11 mouse cellular contexts compared by ENCODE assay signal in the genomic region with DNA sequence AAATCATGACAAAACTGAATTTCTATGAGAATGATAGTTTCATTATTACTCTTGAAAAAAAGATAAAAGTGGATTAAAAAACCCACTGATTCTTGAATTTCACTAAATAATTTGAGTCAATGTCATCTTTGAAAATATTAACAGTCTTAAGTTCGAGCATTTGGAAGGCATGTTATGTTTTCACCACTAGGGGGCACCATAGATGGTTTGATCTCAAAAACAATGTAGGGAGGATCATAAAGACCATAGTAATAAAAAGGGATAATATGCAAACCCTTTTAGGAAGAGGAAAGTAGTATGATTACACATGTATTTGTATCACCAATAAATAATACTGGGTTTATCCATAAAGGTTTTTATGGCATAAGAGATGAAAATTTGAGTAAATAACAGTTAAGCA.
A peak's percentile ranks its signal among the peaks of the same experiment; 100 is the strongest.
DNase-seq lines count a peak whose midpoint lies in the region; ATAC-seq and TF ChIP-seq lines count a peak whose summit lies in the region.
"Had no signal": no experiment of that assay in that cellular context is flagged by ENCODE, and none has a peak within 500 bp of the region (broad histone marks: within the 10 kb centered on the region; RNA-seq: fewer than 3 reads in every experiment).

No protein-coding gene starts in this region.

- WGBS in hindbrain, embryonic 11.5 days: 29% methylated on average over 1 of the region's 1 CpGs
- 13% methylated on average over 1 of the region's 1 CpGs for WGBS in hindbrain, embryonic 13.5 days

- ATAC-seq in hindbrain, embryonic 11.5 days (ENCODE audit: low FRiP score): no peak
- no peak for ATAC-seq in hindbrain, embryonic 13.5 days (ENCODE audit: low FRiP score)
- ATAC-seq in megakaryocyte-erythroid progenitor cell, adult 5-6 weeks (replicated peaks; ENCODE audit: low FRiP score, low TSS enrichment, poor library complexity, severe bottlenecking): no peak

- H3K9ac ChIP-seq in hindbrain, embryonic 11.5 days (ENCODE audit: low read depth, low read length): no peak overlapping the region
- no peak overlapping the region for H3K9ac ChIP-seq in hindbrain, embryonic 13.5 days
- no peak overlapping the region for H3K9ac ChIP-seq in ES-E14 (ENCODE audit: insufficient read depth, low read depth, low read length, poor library complexity, severe bottlenecking)
- H3K9ac ChIP-seq: hindbrain, embryonic 12.5 days; limb, embryonic 13.5 days had no signal

- no peak overlapping the region for H3K4me3 ChIP-seq in hindbrain, embryonic 11.5 days (ENCODE audit: low read depth, low read length)
- no peak overlapping the region for H3K4me3 ChIP-seq in hindbrain, embryonic 13.5 days
- no peak overlapping the region for H3K4me3 ChIP-seq in ES-E14 (ENCODE audit: insufficient read depth in 1 of 2, low read depth in 1 of 2, low read length in 2 of 2, poor library complexity in 1 of 2, severe bottlenecking in 1 of 2)
- H3K4me3 ChIP-seq: hindbrain, embryonic 12.5 days; limb, embryonic 13.5 days had no signal

- H3K27me3 ChIP-seq in hindbrain, embryonic 11.5 days (ENCODE audit: control insufficient read depth, insufficient read depth, low read length): no peaks in the 10 kb centered on the region
- H3K27me3 ChIP-seq in hindbrain, embryonic 13.5 days: no peaks in the 10 kb centered on the region
- H3K27me3 ChIP-seq: hindbrain, embryonic 12.5 days; limb, embryonic 13.5 days had no signal

- H3K27ac ChIP-seq in hindbrain, embryonic 11.5 days (ENCODE audit: low read depth, low read length): no peak overlapping the region
- no peak overlapping the region for H3K27ac ChIP-seq in hindbrain, embryonic 13.5 days
- no peak overlapping the region for H3K27ac ChIP-seq in ES-E14 (ENCODE audit: insufficient read depth, low read depth, low read length, poor library complexity, severe bottlenecking)
- H3K27ac ChIP-seq: hindbrain, embryonic 12.5 days; limb, embryonic 13.5 days had no signal

- no peak overlapping the region for H3K4me2 ChIP-seq in hindbrain, embryonic 11.5 days (replicated peaks; ENCODE audit: low read depth, low read length)
- H3K4me2 ChIP-seq in hindbrain, embryonic 13.5 days: no peak overlapping the region
- H3K4me2 ChIP-seq: hindbrain, embryonic 12.5 days; limb, embryonic 13.5 days had no signal

- peak; percentile 50 for DNase-seq in hindbrain, embryonic 11.5 days (ENCODE audit: low spot score)
- peak; percentile 77 for DNase-seq in 416B (ENCODE audit: low read depth)
- peak; percentile 11 for DNase-seq in ES-E14 (ENCODE audit: low read depth, low spot score)
- DNase-seq in embryo, embryonic 10.5 days (ENCODE audit: low spot score): peak; percentile 62
- no peak for DNase-seq in adrenal gland, postnatal 14 days
- DNase-seq: cerebellum, adult 11 months; thymus, postnatal 25 days had no signal

- no peaks in the 10 kb centered on the region for H3K9me3 ChIP-seq in hindbrain, embryonic 11.5 days (ENCODE audit: control insufficient read depth, low read length)
- no peaks in the 10 kb centered on the region for H3K9me3 ChIP-seq in hindbrain, embryonic 13.5 days
- H3K9me3 ChIP-seq in ES-E14 (ENCODE audit: control insufficient read depth, insufficient read depth, low read depth, low read length): no peaks in the 10 kb centered on the region
- H3K9me3 ChIP-seq: hindbrain, embryonic 12.5 days; limb, embryonic 13.5 days had no signal

- H3K4me1 ChIP-seq in hindbrain, embryonic 11.5 days (replicated peaks; ENCODE audit: control insufficient read depth, insufficient read depth, low read length): no peaks in the 10 kb centered on the region
- no peaks in the 10 kb centered on the region for H3K4me1 ChIP-seq in hindbrain, embryonic 13.5 days (replicated peaks)
- no peaks in the 10 kb centered on the region for H3K4me1 ChIP-seq in ES-E14 (ENCODE audit: control insufficient read depth in 2 of 2, insufficient read depth in 2 of 2, low read length in 2 of 2, poor library complexity in 1 of 2)
- H3K4me1 ChIP-seq: hindbrain, embryonic 12.5 days; limb, embryonic 13.5 days had no signal

- in situ Hi-C loops in ES-E14 (cut with MboI; ENCODE audit: low sequenced_read_pairs in 2 of 2, unreplicated experiment in 2 of 2): no loop called here

- no peaks in the 10 kb centered on the region for H3K36me3 ChIP-seq in hindbrain, embryonic 11.5 days (ENCODE audit: control insufficient read depth, insufficient read depth, low read length)
- no peaks in the 10 kb centered on the region for H3K36me3 ChIP-seq in hindbrain, embryonic 13.5 days
- no peaks in the 10 kb centered on the region for H3K36me3 ChIP-seq in ES-E14 (ENCODE audit: control insufficient read depth, insufficient read depth, low read length, poor library complexity, severe bottlenecking)
- H3K36me3 ChIP-seq: hindbrain, embryonic 12.5 days; limb, embryonic 13.5 days had no signal

TF ChIP-seq in ES-E14, 5 proteins besides CTCF, POLR2A, EP300 and RAD21:
- no peak for TF ChIP-seq ZNF384 (IDR thresholded peaks at IDR 0.05; ENCODE audit: low read depth, low read length)
- no peak for TF ChIP-seq MAFK (IDR thresholded peaks at IDR 0.05; ENCODE audit: insufficient read depth, low read depth, low read length)
- no peak for TF ChIP-seq CHD2 (IDR thresholded peaks at IDR 0.05; ENCODE audit: low read depth, low read length)
- TF ChIP-seq HCFC1 (IDR thresholded peaks at IDR 0.05; ENCODE audit: borderline replicate concordance, insufficient read depth, low read length): no peak
- TF ChIP-seq ZC3H11A (IDR thresholded peaks at IDR 0.05; ENCODE audit: borderline replicate concordance, low read depth, low read length): no peak
